Mouse (Mus musculus) lung, postnatal 0 days (tissue): ENCODE results near the gene Tmod3. TPM values are rescaled to one million over a fixed set of nuclear protein-coding genes. Genes with fewer than 3 reads are reported as not detected.

ENCODE experiments used
- ATAC-seq: fragments of 200-750 bp; cut with Nextera tagmentation; 2 replicates; pipeline ENCODE4 v1.8.0; 2017; ENCODE audit warnings: moderate library complexity
- DNase-seq: peaks from one replicate; pipeline ENCODE4 v3.0.0-alpha.2; 2016; ENCODE audit warnings: low spot score
- H3K27ac ChIP-seq: fragments of 300-500 bp; sonication (generic); 2 replicates; pipeline ENCODE4 v1.5.1; 2014; ENCODE audit warnings: antibody characterized with exemption, mild to moderate bottlenecking, low read length, mixed read lengths
- H3K27me3 ChIP-seq: fragments of 300-500 bp; sonication (generic); replicated peaks from 2 replicates; pipeline ENCODE4 v1.6.1; 2014; ENCODE audit warnings: low read length, mixed read lengths; ENCODE audit not compliant: insufficient read depth
- H3K36me3 ChIP-seq: fragments of 300-500 bp; sonication (generic); 2 replicates; pipeline ENCODE4 v1.6.1; 2014; ENCODE audit warnings: low read length, mixed read lengths; ENCODE audit not compliant: insufficient read depth
- H3K4me1 ChIP-seq: fragments of 300-500 bp; sonication (generic); 2 replicates; pipeline ENCODE4 v1.6.1; 2014; ENCODE audit warnings: antibody characterized with exemption, low read depth, low read length, mixed read lengths; ENCODE audit not compliant: insufficient read depth
- H3K4me2 ChIP-seq: fragments of 300-500 bp; sonication (generic); replicated peaks from 2 replicates; pipeline ENCODE4 v1.6.1; 2014; ENCODE audit warnings: low read depth, mild to moderate bottlenecking, low read length, moderate library complexity, mixed read lengths
- H3K4me3 ChIP-seq: fragments of 300-500 bp; sonication (generic); 2 replicates; pipeline ENCODE4 v1.5.1; 2014; ENCODE audit warnings: low read depth, low read length
- H3K9ac ChIP-seq: fragments of 300-500 bp; sonication (generic); replicated peaks from 2 replicates; pipeline ENCODE4 v1.6.1; 2014; ENCODE audit warnings: low read depth, mild to moderate bottlenecking
- H3K9me3 ChIP-seq: fragments of 300-500 bp; sonication (generic); 2 replicates; pipeline ENCODE4 v1.6.1; 2016; ENCODE audit warnings: low read length, mixed read lengths
- CTCF ChIP-seq: IDR thresholded peaks from 2 replicates; pipeline ENCODE4 v1.5.1; 2016; ENCODE audit warnings: antibody characterized with exemption, mild to moderate bottlenecking
- EP300 ChIP-seq: IDR thresholded peaks from 2 replicates; pipeline ENCODE4 v1.6.1; 2016; ENCODE audit warnings: antibody characterized with exemption, mild to moderate bottlenecking, control low read depth
- WGBS: fragments of 180-500 bp; shearing (Covaris S2); extraction: QIAGEN DNeasy Blood & Tissue Kit; methylation state at CpG from one replicate; pipeline ENCODE4 v1.1.7; 2014; 5-methylcytosine and 5-hydroxymethylcytosine counted together
- polyA plus RNA-seq: library from polyadenylated mRNA; unstranded; fragments of >200 nt; fragmentation: Nextera tagmentation; extraction: Ambion mirVana; gene quantifications from 2 replicates; pipeline ENCODE4 v1.2.1, GENCODE M21; 2015

Tmod3 gene
- 183 and 213 TPM in 2 replicates for polyA plus RNA-seq

- no peak for TF ChIP-seq EP300
- no peak for TF ChIP-seq CTCF
- Histone ChIP-seq H3K4me1 (peaks cover 13% of the 10 kb centered on the region; the same call in 1 of the 2 replicates), H3K27ac (peak within 1 kb of the TSS; percentile 97), H3K4me3 (peak within 1 kb of the TSS; percentile 93), H3K27me3 (no peaks in the 10 kb centered on the region), H3K4me2 (peak within 1 kb of the TSS; percentile 66), H3K9ac (peak within 1 kb of the TSS; percentile 92), H3K36me3 (no peaks in the 10 kb centered on the region), H3K9me3 (no peaks in the 10 kb centered on the region)
- ATAC-seq (peak; percentile 95), DNase-seq (peak; percentile 96)
- WGBS, result 2% methylated on average over 21 of the region's 21 CpGs
Observed at GRCm38 (mm10) chr9:75559512-75560012, at the start of gene Tmod3. Tmod3 (minus strand) TSS chr9:75559657.

GRCm38 (mm10) chr9:75607496-75607895, 48.0 kb upstream of the Tmod3 start:
- Histone ChIP-seq H3K4me2 (no peak overlapping the region), H3K36me3 (no peaks in the 10 kb centered on the region), H3K27ac (no peak overlapping the region), H3K4me1 (peaks cover 4% of the 10 kb centered on the region; the same call in 1 of the 2 replicates), H3K4me3 (no peak overlapping the region), H3K27me3 (0 out of 2 replicates have a peak, but pooled peaks cover 21% of the 10 kb centered on the region), H3K9me3 (no peaks in the 10 kb centered on the region), H3K9ac (no peak overlapping the region)
- DNase-seq, result no peak
- whole genome bisulfite sequencing, result 94% methylated on average over 4 of the region's 4 CpGs
- no peak for TF ChIP-seq EP300
- TF ChIP-seq CTCF, result no peak
- ATAC-seq, result no peak

GRCm38 (mm10) chr9:75601510-75601909, 42.1 kb upstream of the Tmod3 start:
- Histone ChIP-seq H3K36me3 (no peaks in the 10 kb centered on the region), H3K4me1 (no peaks in the 10 kb centered on the region), H3K27me3 (no peaks in the 10 kb centered on the region), H3K4me2 (no peak overlapping the region), H3K9ac (no peak overlapping the region), H3K27ac (no peak overlapping the region), H3K9me3 (no peaks in the 10 kb centered on the region), H3K4me3 (no peak overlapping the region)
- no peak for DNase-seq
- 17% methylated on average over 12 of the region's 12 CpGs for WGBS
- ATAC-seq, result no peak
- TF ChIP-seq EP300, result no peak
- TF ChIP-seq CTCF, result no peak

DNA sequence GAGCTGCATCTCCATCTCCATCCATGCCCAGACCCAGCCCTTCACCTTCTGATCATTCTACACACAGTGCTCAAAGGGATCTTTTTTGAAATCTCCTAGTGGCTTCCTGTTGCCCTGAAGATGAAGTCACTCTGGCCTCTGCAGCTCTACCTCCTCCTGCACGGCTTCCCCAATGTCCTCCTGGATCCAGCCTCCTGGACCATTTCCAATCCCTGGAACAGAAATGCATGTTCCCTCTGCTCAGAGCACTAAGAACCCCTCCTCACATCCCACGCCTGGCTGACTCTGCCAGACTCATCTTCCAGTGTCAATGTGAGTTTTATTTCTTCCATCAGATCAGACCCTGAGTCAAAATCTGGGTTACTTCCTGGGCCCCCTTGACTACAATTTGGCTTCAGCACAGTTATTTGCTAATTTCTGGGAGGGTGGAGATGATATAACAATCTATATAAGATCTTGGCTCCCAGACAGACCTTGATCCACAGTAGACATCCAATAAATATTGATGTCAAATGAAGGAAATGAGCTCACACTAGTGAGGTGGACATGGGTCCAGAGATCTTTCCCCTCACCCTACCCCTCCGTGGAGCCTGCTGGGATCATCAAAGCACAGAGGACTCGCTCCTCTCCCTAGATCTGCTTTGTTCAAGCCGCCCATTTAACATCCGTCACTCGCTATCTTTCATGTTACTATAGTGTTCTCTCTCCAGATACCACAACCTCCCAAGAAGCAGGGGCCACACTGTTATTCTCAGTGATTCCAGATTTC, 40.9 kb upstream of the Tmod3 start:
- no peak for TF ChIP-seq CTCF
- peak; percentile 42; the same call in 1 of the 2 replicates for TF ChIP-seq EP300
- DNase-seq (no peak), ATAC-seq (peak; percentile 83)
- Histone ChIP-seq H3K9me3 (no peaks in the 10 kb centered on the region), H3K4me3 (no peak overlapping the region), H3K36me3 (no peaks in the 10 kb centered on the region), H3K27ac (no peak overlapping the region; the same call in 1 of the 2 replicates), H3K4me2 (no peak overlapping the region), H3K9ac (no peak overlapping the region), H3K27me3 (no peaks in the 10 kb centered on the region), H3K4me1 (no peaks in the 10 kb centered on the region)
- WGBS, result 57% methylated on average over 7 of the region's 7 CpGs

DNA sequence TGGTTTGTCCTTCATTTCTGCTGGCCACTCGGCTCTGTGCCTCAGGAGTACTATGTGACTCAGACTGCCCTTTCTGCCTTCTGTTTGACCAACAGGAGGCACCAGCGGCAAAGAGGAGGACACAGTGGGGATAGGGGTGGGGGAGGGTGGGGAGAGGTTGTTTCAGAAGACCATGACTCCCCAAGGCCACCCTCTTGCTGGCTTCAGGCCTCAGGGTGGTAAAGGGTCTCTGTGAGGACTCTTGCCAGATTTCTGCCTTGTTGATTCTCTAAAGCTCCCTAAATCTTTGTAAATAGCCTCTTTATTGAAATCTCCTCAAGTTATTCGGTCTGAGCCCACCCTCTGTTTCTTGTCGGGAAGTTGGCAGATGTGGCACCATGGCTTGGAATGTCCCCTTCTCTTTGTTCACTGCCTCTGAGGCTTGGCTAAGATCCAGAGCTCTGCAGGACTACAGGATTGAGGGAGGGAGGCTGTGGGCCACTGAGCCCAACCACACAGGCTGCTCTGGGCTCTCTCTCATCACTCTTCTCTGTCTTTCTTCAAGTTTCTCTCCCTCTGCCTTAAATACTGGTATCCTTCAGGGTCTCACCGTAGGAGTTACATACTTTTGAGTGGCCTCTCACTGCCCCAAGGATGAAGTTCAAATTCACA, 39.9 kb upstream of the Tmod3 start:
- H3K4me2 ChIP-seq, result no peak overlapping the region
- H3K27ac ChIP-seq, result no peak overlapping the region
- H3K4me1 ChIP-seq, result no peaks in the 10 kb centered on the region
- no peak overlapping the region for H3K9ac ChIP-seq
- no peak overlapping the region for H3K4me3 ChIP-seq
- ATAC-seq (peak; percentile 69), DNase-seq (peak; percentile 50)
- H3K36me3 ChIP-seq, result no peaks in the 10 kb centered on the region
- no peaks in the 10 kb centered on the region for H3K27me3 ChIP-seq
- peak; percentile 49 for TF ChIP-seq CTCF
- no peak for TF ChIP-seq EP300
- WGBS, result 39% methylated on average over 5 of the region's 5 CpGs
- H3K9me3 ChIP-seq, result no peaks in the 10 kb centered on the region

DNA sequence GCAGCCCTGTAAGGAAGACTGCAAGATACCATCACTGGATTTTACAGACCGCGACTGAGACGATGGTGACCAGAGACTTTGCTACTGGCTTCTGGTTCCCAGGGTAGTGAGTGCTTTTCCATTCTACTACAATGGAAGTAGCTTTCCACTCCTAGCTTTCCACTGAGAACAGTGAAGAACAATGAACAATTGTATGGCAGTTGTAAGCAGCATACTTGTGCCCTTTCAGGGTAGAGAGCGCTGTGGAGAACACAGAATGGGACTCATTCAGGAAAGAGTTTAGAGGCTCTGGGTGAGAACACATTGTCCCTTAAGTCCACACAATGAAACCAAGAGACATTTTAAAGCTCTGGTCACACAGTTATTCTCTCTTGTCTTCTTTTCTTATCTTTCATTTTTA, 38.1 kb upstream of the Tmod3 start:
- WGBS, result 66% methylated on average over 4 of the region's 4 CpGs
- DNase-seq, result no peak
- TF ChIP-seq CTCF, result no peak
- no peak for TF ChIP-seq EP300

More for the DNA sequence above, 38.1 kb upstream of the Tmod3 start:
- Histone ChIP-seq H3K4me1 (no peaks in the 10 kb centered on the region), H3K27ac (no peak overlapping the region), H3K27me3 (no peaks in the 10 kb centered on the region), H3K4me3 (no peak overlapping the region), H3K9ac (no peak overlapping the region), H3K9me3 (no peaks in the 10 kb centered on the region), H3K36me3 (no peaks in the 10 kb centered on the region), H3K4me2 (no peak overlapping the region)
- no peak for ATAC-seq
